In genomic region chr17:35016376-35016775, GRCm38 (mm10) we compare ENCODE assay signal across 8 mouse cellular contexts. TPM values are rescaled to one million over a fixed set of nuclear protein-coding genes. Genes with fewer than 3 reads are reported as not detected.
DNase-seq lines count a peak whose midpoint lies in the region; ATAC-seq lines count a peak whose summit lies in the region.
"Had no signal": no experiment of that assay in that cellular context is flagged by ENCODE, and none has a peak within 500 bp of the region (broad histone marks: within the 10 kb centered on the region; RNA-seq: fewer than 3 reads in every experiment).

Gene Vwa7, plus strand, starts transcription at chr17:35016579.

- peaks cover 23% of the 10 kb centered on the region for H3K4me1 ChIP-seq in heart, embryonic 12.5 days (replicated peaks)
- H3K4me1 ChIP-seq in kidney, embryonic 16.5 days (ENCODE audit: insufficient read depth, low read length): peaks cover 2% of the 10 kb centered on the region
- H3K4me1 ChIP-seq in stomach, embryonic 16.5 days (ENCODE audit: control insufficient read depth, insufficient read depth, low read length): peaks cover 13% of the 10 kb centered on the region

- H3K36me3 ChIP-seq in heart, embryonic 12.5 days: peaks cover 51% of the 10 kb centered on the region
- H3K36me3 ChIP-seq in kidney, embryonic 16.5 days (ENCODE audit: insufficient read depth, low read length): peaks cover 49% of the 10 kb centered on the region
- H3K36me3 ChIP-seq in stomach, embryonic 16.5 days (ENCODE audit: control insufficient read depth, insufficient read depth, low read length): peaks cover 22% of the 10 kb centered on the region

- no peaks in the 10 kb centered on the region for H3K9me3 ChIP-seq in heart, embryonic 12.5 days (replicated peaks)
- H3K9me3 ChIP-seq in kidney, embryonic 16.5 days (ENCODE audit: low read length): no peaks in the 10 kb centered on the region
- H3K9me3 ChIP-seq in stomach, embryonic 16.5 days (replicated peaks; ENCODE audit: control insufficient read depth, low read length): no peaks in the 10 kb centered on the region

- WGBS in heart, embryonic 12.5 days: 53% methylated on average over 12 of the region's 12 CpGs
- 64% methylated on average over 12 of the region's 12 CpGs for WGBS in kidney, embryonic 16.5 days
- WGBS in stomach, embryonic 16.5 days: 48% methylated on average over 12 of the region's 12 CpGs

- peak; percentile 31; the same call in 1 of the 2 replicates for ATAC-seq in common myeloid progenitor, adult 5-6 weeks (replicated peaks; ENCODE audit: low read depth, poor library complexity, severe bottlenecking)
- no peak; the same call in 1 of the 2 replicates for ATAC-seq in heart, embryonic 12.5 days (ENCODE audit: insufficient number of reproducible peaks, low FRiP score)
- peak; percentile 39 for ATAC-seq in kidney, embryonic 16.5 days (ENCODE audit: low FRiP score, low TSS enrichment)
- peak; percentile 48; the same call in 1 of the 2 replicates for ATAC-seq in stomach, embryonic 16.5 days (ENCODE audit: insufficient read depth, low FRiP score)

- H3K27ac ChIP-seq in heart, embryonic 12.5 days (ENCODE audit: poor library complexity, severe bottlenecking): peak within 1 kb of the TSS; percentile 16; the same call in 1 of the 2 replicates
- H3K27ac ChIP-seq in kidney, embryonic 16.5 days (ENCODE audit: low read length): no peak within 1 kb of the TSS
- peak within 1 kb of the TSS; percentile 61 for H3K27ac ChIP-seq in stomach, embryonic 16.5 days (ENCODE audit: low read length)
- H3K27ac ChIP-seq: liver, embryonic 14.5 days had no signal

- no peak within 1 kb of the TSS for H3K4me2 ChIP-seq in heart, embryonic 12.5 days
- H3K4me2 ChIP-seq in kidney, embryonic 16.5 days (replicated peaks; ENCODE audit: low read depth, low read length): no peak within 1 kb of the TSS
- H3K4me2 ChIP-seq in stomach, embryonic 16.5 days (ENCODE audit: low read depth, low read length): no peak within 1 kb of the TSS

- peaks cover 5% of the 10 kb centered on the region; the same call in 1 of the 2 replicates for H3K27me3 ChIP-seq in heart, embryonic 12.5 days (replicated peaks)
- no peaks in the 10 kb centered on the region for H3K27me3 ChIP-seq in kidney, embryonic 16.5 days (ENCODE audit: insufficient read depth, low read length)
- no peaks in the 10 kb centered on the region for H3K27me3 ChIP-seq in stomach, embryonic 16.5 days (ENCODE audit: control insufficient read depth, insufficient read depth, low read length)

- peak; percentile 72 for DNase-seq in urinary bladder, postnatal 14 days (ENCODE audit: low spot score)
- no peak for DNase-seq in urinary bladder, adult 2 months (ENCODE audit: low spot score)
- no peak for DNase-seq in embryo, embryonic 10.5 days (ENCODE audit: low spot score)

- H3K9ac ChIP-seq in heart, embryonic 12.5 days: peak within 1 kb of the TSS; percentile 33; the same call in 1 of the 2 replicates
- H3K9ac ChIP-seq in kidney, embryonic 16.5 days (replicated peaks; ENCODE audit: low read length): no peak within 1 kb of the TSS; the same call in 1 of the 2 replicates
- H3K9ac ChIP-seq in stomach, embryonic 16.5 days (ENCODE audit: low read length): peak within 1 kb of the TSS; percentile 54; the same call in 1 of the 2 replicates
- H3K9ac ChIP-seq: liver, embryonic 14.5 days had no signal

- no peak within 1 kb of the TSS for H3K4me3 ChIP-seq in heart, embryonic 12.5 days
- H3K4me3 ChIP-seq in kidney, embryonic 16.5 days (ENCODE audit: low read length): no peak within 1 kb of the TSS
- no peak within 1 kb of the TSS for H3K4me3 ChIP-seq in stomach, embryonic 16.5 days (replicated peaks; ENCODE audit: low read length)

RNA-seq across cellular contexts. Expression of gene Vwa7, which starts in this region (rescaled TPM):
- polyA plus RNA-seq in urinary bladder, adult 2 months (2012; rRNA removed): 5.2 and 6.1 TPM in 2 replicates
- 0.32 TPM in 1 of 2 replicates, not detected in the other for total RNA-seq in common myeloid progenitor, adult 5-6 weeks (2017)
- polyA plus RNA-seq in heart, embryonic 12.5 days (2016; fragmentation: Nextera tagmentation; extraction: Ambion mirVana): 0.32 and 0.37 TPM in 2 replicates
- polyA plus RNA-seq in kidney, embryonic 16.5 days (2015; fragmentation: Nextera tagmentation; extraction: Ambion mirVana): 0.21 and 0.31 TPM in 2 replicates
- polyA plus RNA-seq in stomach, embryonic 16.5 days (2015; fragmentation: Nextera tagmentation; extraction: Ambion mirVana): 0.26 and 0.42 TPM in 2 replicates

Comparison
In these comparisons a context has a peak if more than half of its experiments do, and no peak if none do; other contexts are left out.
1. Peak in ATAC-seq in common myeloid progenitor, adult 5-6 weeks; RNA of the gene not detected or under 1 TPM.
2. Peak in ATAC-seq in kidney, embryonic 16.5 days; RNA of the gene not detected or under 1 TPM.
3. Peak in ATAC-seq, H3K27ac ChIP-seq and H3K9ac ChIP-seq in stomach, embryonic 16.5 days; RNA of the gene not detected or under 1 TPM.